Mouse (Mus musculus) cerebellum, postnatal 4 days (tissue): Measurements from ENCODE around the gene Szrd1.
"Not testable (repeated sequence)": the region's sequence is repeated elsewhere in the genome, so short reads cannot be mapped to it uniquely, and the experiment has no call there.

ENCODE experiments used
- DNase-seq, 2 experiments: peaks; one replicate each; pipeline ENCODE4 v3.0.0; 2022; ENCODE audit warnings: low spot score in 2 of 2, mixed read lengths in 1 of 2

The Szrd1 gene

DNA sequence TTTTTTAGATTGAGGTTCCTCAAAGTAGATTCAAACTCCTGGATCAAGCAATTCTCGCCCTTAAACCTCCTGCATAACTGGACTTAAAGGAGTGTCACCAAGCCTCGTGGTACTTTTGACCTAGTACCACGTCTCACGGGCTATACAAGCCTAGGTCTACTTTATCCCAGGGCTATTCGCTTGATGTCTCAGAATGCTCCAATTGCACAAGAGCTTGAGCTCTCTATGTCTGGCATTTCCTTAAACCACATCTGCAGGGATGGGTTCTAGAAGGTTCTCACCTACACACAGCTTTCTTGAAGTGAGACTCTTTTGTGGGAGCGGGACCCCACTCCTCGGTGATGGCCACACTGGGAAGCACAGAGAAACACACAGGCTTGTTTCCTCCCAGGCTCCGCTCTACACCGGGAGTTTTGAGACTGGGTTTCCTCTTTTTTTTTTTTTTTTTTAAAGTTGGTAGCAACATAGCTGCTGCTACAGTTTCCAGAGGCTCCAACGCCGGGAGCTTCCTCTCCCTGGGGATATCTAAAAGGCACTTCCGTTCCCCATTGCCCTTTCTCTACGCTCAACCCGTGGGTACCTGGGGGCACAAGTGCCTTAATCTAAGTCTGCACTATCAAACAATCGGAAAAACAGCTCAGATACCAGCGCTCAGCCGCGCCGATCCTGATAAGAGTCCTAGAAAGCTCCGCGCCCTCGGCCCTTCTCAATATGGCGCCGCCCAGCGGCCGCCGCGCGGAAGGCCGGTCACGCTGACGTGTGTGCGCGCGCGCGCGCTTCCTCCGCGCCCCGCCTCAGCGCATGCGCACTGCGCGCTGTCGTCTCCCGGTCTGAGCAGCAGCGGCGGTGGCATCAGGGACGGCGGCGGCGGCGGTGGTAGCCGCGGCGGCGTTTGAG, 7.8 kb upstream of the Szrd1 start, which contains the start of gene Fbxo42:
Fbxo42 (plus strand) TSS at position 802 of the 897 bp plus-strand sequence.
- DNase-seq: peak; percentile 88 to 98

DNA sequence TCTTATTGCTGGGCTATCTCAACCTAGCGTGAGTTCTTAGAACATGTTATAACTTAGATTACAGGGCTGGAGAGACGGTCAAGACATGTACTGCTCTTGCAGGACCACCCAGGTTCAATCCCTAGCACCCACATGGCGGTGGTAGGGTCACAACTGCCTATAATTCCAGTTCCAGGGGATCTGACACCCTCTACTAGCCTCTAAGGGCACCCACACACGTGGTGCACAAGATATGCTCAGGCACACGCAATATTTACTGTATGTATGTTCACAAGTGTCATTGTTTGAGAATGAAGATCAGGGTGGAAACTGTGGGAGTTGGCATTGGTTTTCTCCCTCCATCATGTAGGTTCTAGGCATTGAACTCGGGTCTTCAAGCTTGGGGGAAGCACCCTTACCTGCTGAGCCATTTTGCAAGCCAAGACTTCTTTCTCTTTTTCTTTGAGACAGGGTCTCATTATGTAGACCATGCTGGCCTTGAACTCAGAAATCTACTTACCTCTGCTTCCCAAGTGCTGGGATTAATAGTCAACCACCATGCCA, 7.0 kb upstream of the Szrd1 start:
- DNase-seq: no peak

DNA sequence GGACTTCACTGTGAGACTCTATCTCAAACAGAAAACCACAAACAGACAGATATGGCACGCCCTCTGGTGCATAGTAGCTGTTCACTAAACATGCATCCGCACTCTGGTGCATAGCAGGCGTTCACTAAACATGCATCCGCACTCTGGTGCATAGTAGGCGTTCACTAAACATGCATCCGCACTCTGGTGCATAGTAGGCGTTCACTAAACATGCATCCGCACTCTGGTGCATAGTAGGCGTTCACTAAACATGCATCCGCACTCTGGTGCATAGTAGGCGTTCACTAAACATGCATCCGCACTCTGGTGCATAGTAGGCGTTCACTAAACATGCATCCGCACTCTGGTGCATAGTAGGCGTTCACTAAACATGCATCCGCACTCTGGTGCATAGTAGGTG, 5.5 kb upstream of the Szrd1 start:
- not testable (repeated sequence) for DNase-seq

DNA sequence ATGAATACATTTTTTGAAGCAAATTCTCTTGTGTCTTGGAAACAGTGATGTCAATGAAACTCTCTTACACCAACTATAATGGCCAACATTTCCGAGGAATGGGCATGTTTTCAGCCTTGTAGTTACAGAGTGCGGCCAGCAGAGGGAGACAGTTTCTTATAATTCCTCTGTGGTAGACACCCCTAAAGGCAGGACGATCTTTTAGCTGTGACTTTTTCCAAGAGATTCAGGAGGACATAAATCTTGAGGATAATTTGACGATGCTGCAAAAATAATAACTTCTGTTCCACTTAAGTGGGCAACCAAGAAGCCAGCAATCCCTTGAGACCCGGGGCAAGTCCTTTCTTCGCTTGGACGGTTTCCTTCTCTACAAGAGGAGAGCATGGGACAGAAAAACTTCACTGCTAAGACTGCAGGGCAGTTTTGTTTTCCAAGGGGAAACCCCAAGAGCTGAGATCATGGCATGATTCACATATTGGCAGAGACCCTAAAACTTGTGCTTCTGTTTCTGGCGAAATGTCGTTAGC, 2.8 kb upstream of the Szrd1 start:
- peak in 1 of 2 experiments; percentile 67 for DNase-seq

DNA sequence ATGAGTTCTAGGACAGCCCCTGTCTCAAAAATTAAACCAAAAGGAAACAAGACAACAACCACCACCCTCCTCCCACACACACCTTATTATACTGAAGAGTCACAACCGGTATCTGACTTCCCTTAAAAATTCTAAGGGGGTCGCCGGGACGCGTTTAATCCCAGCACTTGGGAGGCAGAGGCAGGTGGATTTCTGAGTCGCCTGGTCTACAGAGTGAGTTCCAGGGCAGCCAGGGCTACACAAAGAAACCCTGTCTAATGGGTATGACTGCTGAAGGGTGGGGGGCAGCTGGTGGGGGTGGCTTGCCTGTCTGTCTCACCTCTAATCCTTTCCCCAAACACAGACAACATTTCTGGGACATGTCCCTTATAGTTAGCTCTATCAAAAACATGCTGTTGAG, 1.4 kb upstream of the Szrd1 start:
- no peak for DNase-seq

DNA sequence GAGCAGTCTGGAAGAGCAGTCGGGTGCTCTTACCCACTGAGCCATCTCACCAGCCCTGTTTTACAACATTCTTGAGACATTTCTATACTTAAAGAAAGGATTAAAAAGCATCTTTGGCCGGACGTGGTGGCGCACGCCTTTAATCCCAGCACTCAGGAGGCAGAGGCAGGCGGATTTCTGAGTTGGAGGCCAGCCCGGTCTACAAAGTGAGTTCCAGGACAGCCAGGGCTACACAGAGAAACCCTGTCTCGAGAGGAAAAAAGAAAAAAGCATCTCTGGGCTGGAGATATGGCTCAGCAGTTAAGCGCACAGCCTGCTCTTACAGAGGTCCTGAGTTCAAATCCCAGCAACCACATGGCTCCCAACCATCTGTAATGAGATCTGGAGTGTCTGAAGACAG, 779 bp upstream of the Szrd1 start:
- not testable (repeated sequence) for DNase-seq

DNA sequence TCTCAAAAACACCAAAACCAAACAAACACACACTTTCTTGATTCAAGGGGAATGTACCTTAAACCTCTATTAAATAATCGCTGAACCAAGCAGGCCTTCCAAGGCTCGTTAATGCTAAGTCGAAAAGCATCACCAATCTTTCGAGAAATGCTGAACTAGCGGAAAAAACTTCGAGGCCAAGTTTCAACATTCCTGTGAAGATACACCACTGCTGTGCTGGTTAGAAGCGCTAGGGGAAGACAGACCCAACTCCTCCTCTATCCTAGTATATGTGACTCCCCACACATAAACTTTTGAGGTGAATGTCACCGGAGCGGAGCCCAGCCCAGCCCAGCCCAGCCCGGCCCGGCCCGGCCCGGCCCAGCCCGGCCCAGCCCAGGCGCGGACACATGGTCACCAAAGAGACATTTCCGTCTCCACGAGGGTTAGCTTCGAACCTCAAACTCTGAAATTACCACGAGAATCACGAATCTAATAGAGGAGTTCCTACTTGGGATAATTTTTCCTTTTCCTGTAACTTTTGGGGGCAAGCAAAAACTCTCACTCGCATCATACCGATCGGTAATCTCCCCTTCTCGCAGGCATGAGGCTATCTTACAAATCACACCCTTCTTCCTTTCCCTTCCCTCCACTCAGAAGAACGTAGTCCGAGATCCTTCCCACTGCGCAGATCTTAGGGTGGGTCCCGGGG, 1.0 kb downstream of the Szrd1 start:
- DNase-seq: no peak

DNA sequence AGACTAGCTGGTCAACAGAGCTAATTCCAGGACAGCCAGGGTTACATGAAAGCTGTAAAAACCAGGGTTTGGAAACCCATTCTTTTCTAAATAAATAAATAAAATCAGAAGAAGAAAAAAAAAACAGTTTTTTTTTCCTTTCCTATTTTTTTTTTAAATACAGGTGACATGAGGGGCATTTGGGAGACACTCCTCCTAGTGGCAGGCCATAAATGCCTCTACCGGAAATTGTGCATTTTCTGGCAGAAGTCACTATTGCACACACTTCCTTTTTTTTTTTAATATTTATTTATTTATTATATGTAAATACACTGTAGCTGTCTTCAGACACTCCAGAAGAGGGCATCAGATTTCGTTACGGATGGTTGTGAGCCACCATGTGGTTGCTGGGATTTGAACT, 1.8 kb downstream of the Szrd1 start:
- not testable (repeated sequence) for DNase-seq

DNA sequence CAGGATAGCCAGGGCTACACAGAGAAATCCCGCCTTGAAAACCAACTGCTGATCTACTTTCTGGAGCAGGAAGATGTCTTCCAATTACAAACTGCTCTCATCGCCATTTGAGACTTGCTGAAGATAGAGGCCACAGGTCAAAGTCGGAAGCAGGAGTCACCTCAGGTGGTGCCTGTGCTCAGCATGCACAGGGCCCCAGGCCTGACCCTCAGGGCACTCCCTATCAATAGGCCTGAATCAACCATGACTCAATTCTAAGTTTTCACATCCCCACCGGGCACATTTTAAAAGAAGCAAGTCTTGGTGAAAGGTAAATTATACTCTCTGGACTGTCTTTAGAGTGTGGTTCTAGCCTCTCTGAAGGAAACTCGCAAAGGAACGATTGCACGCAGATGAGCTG, 3.4 kb downstream of the Szrd1 start:
- DNase-seq: no peak

DNA sequence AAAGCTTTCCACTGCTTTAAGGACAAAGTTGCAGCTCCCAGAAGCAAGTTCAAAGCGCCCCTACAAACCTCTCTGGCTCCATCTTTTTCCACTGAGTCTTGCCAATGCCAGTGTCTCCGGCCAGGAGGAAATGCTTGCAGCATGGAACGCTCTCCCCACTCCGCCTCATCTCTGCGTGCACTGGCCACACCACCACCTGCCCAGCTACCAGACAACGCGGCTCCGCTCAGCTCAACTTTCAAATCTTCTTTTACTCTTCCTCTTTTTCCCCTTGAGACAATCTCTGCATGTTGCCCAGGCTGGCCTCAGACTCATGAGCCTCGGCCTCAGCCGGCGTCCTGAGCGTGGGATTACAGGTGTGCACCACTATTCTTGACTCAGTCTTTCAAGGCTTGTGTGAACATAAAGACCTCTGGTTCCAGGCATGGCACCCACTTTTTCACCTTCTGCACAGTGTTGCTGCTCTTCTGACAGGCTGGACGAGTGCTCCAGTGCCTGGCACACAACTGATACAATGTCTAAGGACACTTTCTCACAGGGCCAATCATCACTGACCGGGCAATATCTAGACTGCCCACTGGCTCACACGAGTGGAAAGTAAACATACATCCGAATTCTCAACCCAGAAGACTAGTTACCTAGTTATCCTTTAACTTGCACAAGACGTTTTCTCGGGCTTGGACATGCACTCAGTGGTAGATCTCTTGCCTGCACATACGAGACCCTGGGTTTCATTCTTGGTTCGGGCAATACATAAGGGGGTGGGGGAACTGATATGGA, 4.6 kb downstream of the Szrd1 start:
- DNase-seq: no peak

DNA sequence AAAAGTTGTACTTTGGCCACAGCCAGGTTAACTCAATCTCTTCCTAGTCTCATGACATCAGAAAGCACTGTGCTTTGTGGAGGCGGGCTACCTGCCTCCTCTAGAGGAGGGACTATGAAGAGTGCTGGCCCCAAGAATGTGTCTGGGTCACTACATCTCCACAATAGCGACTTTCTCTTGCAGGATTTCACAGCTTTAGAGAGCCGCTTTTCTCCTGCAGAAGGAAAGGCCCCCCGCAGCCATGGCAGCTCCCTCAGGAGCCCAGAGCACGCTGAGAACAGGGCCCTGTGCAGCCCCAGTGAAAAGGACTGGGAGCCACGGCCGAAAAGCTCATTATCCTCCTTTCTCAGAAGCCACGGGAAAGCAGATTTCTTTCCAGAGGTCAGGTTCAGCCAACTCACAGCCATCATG, 5.5 kb downstream of the Szrd1 start:
- DNase-seq: no peak

DNA sequence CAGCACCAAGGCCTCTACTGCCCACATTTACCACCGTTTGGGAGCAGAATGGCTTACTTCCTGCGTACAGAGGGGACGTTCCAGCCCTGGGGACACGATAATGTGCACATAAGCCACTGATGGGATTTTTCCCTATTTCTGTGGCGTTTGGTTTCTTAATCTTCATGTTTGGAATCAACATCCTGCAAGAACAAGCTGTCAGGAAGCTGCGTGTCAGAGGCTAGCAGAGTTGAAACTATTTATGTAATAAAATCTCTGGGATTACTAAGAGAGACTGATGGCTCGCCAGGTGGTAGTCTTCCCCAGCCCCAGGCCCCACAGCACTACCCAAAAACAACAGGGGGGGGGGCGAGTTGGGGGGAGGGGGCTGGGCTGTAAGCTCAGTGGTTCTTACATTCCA, 6.3 kb downstream of the Szrd1 start:
- DNase-seq: no peak

DNA sequence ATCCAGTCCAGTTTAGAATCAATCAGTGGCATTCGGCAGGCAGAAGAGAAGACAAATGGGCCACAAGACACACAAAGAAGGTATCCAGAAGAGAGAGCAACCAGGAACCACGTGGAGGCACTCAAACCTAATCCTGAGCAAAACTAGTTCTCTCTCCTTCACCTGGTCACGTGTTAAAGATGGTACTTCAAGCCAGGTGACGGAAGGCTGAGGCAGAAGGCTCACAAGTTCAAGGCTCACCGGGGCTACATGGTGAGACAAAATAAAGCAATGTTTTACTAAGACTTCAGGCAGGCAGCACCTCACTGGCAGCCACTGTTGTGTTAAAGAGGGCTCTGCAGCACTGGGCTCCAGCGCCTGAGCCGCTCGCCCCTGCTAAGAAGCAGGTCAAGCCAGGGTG, 7.4 kb downstream of the Szrd1 start:
- no peak for DNase-seq

DNA sequence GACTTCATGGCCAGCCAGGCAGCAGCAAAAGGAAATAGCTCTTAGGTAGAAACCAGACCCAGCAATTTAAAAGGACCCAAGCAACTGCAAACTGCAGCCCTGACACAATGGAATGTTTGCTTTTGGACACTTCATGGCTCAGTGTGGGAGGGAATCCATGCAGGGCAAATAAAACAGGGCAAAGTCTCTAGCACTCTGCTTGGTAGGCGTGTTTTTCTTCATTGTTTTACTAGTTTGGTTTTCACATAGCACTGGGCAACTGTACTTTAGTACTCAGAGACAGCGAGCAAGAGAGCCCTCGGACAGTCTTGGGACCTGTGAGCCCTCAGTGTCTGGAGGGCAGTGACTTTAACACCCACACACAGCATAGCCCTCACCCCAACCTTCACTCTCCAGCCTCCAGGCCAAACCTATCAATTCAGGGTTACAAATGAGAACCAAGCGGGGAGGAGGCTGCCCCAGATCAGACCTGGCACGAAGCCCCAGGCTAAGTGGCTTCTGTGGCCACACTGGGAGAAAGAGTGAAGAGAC, 8.0 kb downstream of the Szrd1 start:
- no peak for DNase-seq

DNA sequence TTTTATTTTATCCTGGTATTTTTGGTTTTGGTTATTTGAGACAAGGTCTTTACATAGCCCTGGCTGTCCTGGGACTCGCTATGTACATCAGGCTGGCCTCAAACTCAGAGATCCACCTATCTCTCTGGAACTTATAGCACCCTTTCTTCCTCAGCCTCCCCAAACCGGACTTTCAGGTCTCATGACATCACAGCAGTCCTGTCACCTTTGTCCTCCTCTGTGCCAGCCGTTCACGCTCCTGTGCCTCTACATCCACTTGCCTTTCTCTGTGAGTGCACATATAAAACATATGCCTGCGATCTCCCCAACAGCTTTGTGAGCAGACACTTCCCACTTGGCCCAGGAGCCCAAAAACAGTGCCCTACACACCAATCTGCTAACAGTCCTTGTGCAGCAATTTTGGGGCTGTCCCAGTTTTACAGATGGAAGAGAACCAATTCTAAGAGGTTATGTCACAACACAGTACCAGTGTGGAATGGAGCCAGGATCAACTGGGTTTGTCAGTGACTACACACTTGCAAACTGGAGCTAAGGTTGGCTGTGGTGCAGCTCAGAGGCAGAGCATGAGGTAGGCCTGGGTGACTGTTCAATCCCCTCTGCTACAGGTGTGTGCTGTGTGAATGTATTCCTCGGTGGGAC, 8.8 kb downstream of the Szrd1 start:
- DNase-seq: no peak

DNA sequence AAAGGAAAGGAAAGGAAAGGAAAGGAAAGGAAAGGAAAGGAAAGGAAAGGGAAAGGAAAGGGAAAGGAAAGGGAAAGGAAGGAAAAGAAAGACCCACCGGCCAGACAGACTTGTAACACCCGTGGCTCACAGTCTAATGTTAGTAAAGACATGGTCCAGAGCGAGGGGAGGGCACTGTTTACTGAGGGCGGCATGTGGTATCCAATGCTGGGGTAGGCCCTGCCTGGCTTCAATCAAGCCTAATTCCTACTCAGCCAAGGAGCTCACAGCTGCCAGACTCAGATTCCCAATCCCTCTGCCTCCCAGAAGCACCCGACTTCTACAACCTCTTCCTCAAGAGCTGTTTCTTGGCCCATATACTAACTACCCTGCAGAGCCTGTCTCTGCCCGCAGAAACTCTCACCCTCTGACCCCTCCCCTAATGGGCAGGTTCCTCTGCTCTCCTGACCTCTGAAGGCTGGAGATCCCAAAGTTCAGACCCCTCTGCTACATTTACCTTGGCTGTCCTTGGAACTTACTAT, 10.3 kb downstream of the Szrd1 start:
- no peak for DNase-seq

DNA sequence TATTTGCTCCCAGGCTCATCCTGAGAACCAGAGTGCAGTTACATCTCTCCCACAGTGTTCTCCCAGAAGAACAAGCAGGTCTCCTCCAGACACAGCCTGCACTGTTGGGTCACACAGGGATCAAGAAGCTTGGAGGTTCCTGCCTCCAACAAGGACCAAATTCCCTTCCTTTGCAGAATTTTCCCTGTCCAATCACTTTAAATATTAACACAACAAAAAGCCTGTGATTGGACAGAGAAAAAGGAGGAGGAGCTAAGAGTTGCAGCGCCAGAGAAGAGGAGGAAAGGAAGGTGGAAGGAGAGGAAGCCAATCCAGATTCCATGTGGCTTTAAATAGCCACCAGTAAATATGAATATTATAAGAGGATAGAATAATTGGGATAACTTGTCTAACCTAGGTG, 16.5 kb downstream of the Szrd1 start:
- DNase-seq: no peak

DNA sequence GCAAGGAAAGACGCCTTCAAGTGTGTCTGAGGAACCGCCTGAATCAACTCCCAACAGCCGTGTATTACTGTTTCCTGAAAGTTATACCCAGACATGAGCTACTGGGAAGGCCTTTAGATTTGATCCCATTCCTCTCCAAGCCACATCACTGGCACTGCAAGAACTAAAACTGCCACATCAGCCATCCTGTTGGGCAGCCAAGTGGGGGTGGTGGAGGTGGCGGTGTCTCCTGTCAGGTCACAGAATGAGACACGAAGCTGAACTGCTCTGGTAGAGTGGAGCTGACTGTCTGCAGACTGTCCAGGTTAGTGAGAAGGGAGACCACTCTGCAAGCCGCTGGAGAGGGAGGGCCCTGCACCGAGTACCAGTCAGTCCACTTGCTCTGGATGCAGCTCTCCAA, 16.9 kb downstream of the Szrd1 start:
- no peak for DNase-seq

DNA sequence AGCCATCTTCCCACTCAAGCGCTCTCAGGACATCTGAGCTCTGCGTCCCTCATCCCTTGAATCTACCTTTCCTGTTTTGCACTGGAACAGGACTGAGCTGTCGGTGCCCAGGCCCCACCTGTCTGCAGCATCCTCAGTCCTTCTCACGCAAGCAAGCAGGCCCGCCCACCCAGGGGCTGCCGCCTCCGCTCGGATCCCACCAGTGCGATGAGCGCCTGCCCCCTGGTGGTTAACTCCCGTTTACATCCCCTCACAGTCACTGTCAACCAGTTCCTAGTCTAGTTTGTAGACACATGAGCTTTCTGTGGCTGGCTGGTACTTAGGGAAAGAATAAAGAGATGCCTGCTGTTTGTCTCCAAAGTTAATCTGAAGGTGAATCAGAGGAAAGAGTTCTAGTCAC, 18.9 kb downstream of the Szrd1 start:
- peak; percentile 70 to 74 for DNase-seq

DNA sequence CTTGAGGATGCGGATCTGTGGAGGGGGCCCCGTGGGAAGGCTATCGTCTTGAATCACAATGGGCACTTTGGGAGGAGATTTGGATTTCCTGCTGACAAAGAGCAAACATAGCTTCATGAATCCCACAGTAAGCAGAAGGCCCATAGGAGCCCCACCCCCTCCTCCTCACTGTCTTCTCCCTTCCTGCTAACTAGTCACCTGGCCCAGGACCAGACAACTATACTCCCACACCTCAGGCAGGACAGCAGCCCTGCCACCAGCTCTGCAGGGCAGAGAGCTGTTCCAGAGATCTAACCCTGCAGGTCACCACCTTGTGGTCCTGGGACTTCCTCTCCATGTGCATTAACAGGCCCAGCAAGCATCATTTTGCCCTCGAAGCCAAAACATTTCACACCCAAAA, 20.9 kb downstream of the Szrd1 start:
- no peak for DNase-seq

DNA sequence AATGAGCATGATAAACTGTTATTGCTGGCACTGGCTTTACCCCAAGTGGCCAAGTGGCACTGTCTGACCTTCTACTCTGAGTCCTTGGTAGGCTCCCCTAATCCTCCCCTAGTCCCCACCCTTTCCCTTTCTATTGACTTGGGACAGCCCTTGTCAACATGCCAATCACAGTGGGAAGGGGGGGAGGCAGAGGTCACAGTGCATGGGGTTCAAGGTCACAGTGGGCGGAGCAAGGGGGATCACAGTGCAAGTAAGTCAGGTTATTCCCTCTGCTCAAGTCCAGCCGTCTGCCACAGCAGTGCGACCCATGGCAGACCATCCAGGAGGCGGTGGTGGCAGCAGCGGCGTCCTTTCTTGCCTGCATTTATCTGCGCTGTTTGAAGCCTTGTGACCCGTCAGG, 24.2 kb downstream of the Szrd1 start:
- no peak for DNase-seq
